Mouse (Mus musculus): Measurements from ENCODE around the gene Igfals. TPM values are rescaled to one million over a fixed set of nuclear protein-coding genes. Genes with fewer than 3 reads are reported as not detected.

Igfals gene
- not detected for total RNA-seq (2021)

DNA sequence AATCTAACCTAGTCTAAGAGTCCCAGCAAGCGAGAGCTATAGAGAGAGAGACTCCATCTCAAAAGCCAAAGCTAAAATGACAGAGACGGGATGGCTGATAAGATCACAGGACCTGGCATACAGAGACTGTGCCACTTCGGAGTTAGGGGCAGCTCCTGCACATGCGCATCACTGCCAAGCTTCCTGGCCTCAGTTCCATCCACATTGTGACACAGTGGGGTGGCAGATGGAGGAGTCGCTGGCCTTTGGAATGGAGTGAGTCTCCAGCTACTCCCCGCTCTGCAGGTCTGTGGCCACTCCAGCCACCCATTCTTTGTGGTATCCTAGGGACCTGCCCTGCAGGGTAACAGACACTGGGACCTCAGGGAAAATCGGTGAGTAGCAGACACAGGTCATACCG lies at the start of gene Igfals:
Gene Igfals, plus strand, starts transcription at position 222 of the 400 bp plus-strand sequence.
- DNase-seq (ENCODE audit: low spot score in 2 of 2): no peak
- intact Hi-C loops (cut with DNase I): no loop called here

DNA sequence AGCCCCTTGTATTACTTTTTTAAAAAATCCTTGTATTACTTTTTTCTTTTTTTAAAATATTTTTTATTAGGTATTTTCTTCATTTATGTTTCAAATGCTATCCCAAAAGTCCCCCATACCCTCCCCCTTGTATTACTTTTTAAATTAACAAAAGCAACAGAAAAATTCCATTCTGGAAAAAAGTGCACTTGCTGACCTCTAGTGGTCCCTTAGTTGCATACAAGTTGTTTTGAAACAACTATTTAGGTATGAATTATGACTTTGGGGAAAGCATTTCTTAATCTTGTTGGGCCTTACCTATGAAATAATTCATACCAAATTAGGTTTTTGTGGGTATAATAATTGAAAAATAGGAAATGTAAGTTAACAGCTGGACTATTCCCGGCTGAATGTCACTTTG lies 48.3 kb upstream of the Igfals start:
- DNase-seq (ENCODE audit: low spot score in 2 of 2): no peak
- intact Hi-C loops (cut with DNase I): loop anchor here (2.0 kb wide), 1 partner anchor 71 kb away; no protein-coding TSS in a partner anchor

DNA sequence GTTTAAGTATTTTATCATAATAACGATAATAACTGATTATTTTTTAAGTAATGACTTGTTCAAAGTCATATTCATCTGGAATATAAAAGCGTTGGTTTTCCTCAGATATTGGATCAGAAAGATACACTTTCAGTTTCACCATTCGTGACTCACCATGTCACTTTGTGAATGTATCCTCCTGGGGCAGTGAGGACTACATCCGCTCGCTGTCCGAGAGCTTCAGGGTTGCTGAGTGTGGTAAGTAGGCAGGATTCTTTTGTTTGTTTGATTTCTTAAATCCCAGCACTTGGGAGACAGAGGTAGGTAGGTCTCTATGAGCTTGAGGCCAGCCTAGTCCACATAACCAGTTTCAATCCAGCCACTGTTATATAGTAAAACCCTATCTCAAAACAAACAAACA lies 47.6 kb upstream of the Igfals start:
- intact Hi-C loops (cut with DNase I): no loop called here
- no peak for DNase-seq (ENCODE audit: low spot score in 2 of 2)

DNA sequence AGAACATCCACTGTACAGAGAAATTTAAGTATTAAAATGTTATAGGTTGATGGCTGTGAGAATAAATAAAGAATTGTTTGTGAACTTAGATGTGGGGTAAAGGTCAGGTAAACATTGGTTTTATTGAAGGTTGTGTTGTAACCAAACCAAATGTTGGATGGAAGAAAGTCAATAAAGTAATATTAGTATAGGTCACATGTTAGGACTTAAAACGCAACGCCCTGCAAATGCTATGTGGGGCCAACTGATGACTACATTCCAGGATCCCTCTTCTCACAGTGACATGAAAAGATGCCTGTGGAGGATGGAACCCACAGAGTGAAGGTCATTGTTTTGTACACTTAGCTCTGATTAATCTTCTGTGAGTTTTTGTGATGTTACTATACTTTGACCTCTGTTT lies 46.3 kb upstream of the Igfals start:
- intact Hi-C loops (cut with DNase I): no loop called here
- no peak for DNase-seq (ENCODE audit: low spot score in 2 of 2)

DNA sequence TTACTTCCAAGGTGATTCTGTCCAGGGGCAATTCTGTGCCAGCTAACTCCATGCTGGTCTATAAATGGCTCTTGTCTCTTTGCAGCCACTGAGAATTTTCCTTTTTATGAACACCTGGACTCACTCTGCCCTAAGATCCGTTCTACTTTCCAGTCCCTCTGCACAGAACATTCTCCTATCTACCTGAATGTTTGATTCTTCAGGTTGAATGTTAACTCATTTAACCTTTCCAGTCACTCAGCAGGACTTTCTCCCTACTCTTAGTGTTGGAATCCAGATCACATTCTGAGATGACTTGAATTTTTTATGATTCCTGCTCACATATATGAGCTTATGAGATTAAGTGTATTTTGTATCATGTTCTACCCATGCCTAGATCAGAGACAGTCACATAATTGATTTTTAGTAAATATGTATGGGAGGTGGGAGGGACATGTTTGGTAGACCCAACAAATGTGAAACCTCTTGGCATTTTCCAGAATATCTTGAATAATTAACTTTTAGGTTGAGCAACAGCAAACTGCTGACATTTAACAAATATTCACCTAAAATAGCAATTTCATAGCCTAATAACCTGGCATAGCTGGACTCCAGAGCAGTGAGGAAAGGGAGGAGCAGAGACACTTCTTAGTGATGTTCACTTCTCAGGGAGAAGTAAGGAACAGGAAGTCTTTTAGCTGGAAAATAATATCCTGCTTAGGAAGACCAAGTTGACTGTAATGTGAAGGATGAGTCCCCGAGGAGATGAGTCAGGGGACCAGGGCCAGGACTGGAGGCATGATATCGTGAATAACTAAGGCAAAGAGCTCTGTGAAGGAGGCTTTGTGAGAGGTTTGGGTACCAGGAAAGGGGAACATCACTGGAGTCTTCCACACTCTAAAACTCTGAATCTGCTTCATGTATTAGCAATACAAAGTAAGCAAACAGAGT lies 44.2 kb upstream of the Igfals start:
- no peak for DNase-seq (ENCODE audit: low spot score in 2 of 2)
- intact Hi-C loops (cut with DNase I): no loop called here

- intact Hi-C loops (cut with DNase I): no loop called here
- no peak for DNase-seq (ENCODE audit: low spot score in 2 of 2)
Measured at GRCm38 (mm10) chr17:24839842-24840241, 26.0 kb upstream of the Igfals start, which contains the start of gene Hagh. Gene Hagh (plus strand): TSS chr17:24840143.

- DNase-seq (ENCODE audit: low spot score in 2 of 2): no peak
- intact Hi-C loops (cut with DNase I): no loop called here
Measured at GRCm38 (mm10) chr17:24840341-24840740, 25.5 kb upstream of the Igfals start.

- DNase-seq (ENCODE audit: low spot score in 2 of 2): no peak
- intact Hi-C loops (cut with DNase I): no loop called here
Measured at GRCm38 (mm10) chr17:24841133-24841532, 24.7 kb upstream of the Igfals start.

DNA sequence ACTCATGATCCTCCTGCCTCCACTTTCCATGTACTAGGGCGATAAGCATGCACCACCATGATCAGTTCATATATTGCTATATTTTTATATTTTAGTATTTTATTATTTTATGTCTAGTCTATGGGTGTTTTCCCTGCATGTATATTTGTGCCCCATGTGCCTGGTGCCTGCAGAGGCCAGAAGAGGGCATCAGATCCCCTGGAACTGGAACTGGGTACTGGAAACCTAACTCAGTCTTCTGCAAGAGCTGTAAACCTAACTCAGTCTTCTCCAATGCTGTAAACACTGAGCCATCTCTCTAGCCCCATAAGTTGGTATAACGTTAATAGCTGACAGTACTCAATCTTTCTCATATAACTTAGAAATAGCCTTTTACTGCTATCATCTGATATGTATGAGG lies 23.2 kb upstream of the Igfals start:
- intact Hi-C loops (cut with DNase I): no loop called here
- no peak for DNase-seq (ENCODE audit: low spot score in 2 of 2)

GRCm38 (mm10) chr17:24844525-24844924 lies 21.3 kb upstream of the Igfals start:
- intact Hi-C loops (cut with DNase I): no loop called here
- DNase-seq (ENCODE audit: low spot score in 2 of 2): no peak

GRCm38 (mm10) chr17:24847386-24847785 lies 18.4 kb upstream of the Igfals start:
- intact Hi-C loops (cut with DNase I): no loop called here
- DNase-seq (ENCODE audit: low spot score in 2 of 2): no peak

- intact Hi-C loops (cut with DNase I): no loop called here
- DNase-seq (ENCODE audit: low spot score in 2 of 2): no peak
Measured at GRCm38 (mm10) chr17:24848600-24849031, 17.2 kb upstream of the Igfals start.

DNA sequence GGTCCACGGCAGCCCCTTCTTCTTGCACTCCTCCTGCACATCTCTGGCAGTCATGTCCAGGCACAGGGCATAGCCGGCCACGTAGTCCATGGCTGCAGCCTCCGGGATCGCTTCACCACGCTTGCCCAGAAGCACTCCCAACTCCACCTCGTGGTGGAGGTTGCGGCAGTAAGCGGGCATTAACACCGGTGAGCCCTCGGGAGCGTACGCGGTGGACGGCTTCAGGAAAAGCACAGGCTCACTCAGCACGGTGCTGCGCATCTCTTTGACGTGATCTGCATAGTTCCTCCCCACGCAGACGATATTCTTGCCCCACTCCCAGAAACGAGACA lies 16.1 kb upstream of the Igfals start:
- intact Hi-C loops (cut with DNase I): loop anchor here (2.0 kb wide), 1 partner anchor 37 kb away; the partner anchor contains the start of genes Nubp2 and Spsb3
- no peak for DNase-seq (ENCODE audit: low spot score in 2 of 2)

- peak; percentile 97 to 98 for DNase-seq (ENCODE audit: low spot score in 2 of 2)
- intact Hi-C loops (cut with DNase I): loop anchor here (2.0 kb wide), 1 partner anchor 37 kb away; the partner anchor contains the start of genes Nubp2 and Spsb3
Measured at GRCm38 (mm10) chr17:24850065-24850772, 15.6 kb upstream of the Igfals start, which contains the start of gene Fahd1. Gene Fahd1 (minus strand): TSS chr17:24850364.

- no peak for DNase-seq (ENCODE audit: low spot score in 2 of 2)
- intact Hi-C loops (cut with DNase I): loop anchor here (2.0 kb wide), 1 partner anchor 36 kb away; the partner anchor contains the start of genes Nubp2 and Spsb3
Measured at GRCm38 (mm10) chr17:24850773-24851127, 15.0 kb upstream of the Igfals start.

DNA sequence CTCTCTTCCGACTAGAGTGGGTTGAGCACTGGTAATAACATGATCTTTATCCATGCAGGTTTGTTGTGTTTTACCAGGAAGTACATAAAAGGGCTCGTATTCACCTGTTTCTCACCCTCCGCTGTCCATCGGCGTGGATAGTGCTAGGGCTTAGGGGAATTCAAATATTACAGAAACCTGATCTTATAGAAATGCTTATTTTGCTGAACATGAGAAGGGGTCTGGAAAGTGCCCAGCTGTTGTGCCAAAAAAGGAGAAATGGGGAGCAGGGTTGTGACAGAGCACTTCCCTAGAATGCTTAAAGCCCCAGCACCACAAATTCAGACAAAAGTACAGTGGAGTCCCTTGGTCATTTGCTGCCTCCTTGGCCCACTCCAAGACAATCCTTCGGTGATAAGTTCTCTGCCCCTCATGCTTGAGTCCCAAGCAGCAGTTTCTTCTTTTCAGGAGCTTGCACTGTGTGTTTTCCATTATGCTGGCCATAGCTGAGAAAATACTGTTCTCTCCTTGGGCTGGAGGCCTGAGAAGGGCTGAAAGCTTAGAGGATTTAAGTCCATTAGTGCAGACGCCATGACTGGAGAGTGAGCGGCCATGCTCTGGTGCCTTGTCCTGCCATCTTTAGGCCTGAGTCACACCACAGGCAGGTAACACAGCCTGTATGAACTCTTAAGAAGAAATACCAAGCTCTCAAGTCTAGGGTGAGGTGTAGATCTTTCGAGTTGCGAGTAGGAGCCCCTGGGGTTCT lies 14.2 kb upstream of the Igfals start:
- intact Hi-C loops (cut with DNase I): loop anchor here (2.0 kb wide), 1 partner anchor 35 kb away; the partner anchor contains the start of genes Nubp2 and Spsb3
- no peak for DNase-seq (ENCODE audit: low spot score in 2 of 2)

GRCm38 (mm10) chr17:24855838-24856464 lies 9.8 kb upstream of the Igfals start:
- intact Hi-C loops (cut with DNase I): no loop called here
- DNase-seq (ENCODE audit: low spot score in 2 of 2): no peak

- intact Hi-C loops (cut with DNase I): no loop called here
- no peak for DNase-seq (ENCODE audit: low spot score in 2 of 2)
Measured at GRCm38 (mm10) chr17:24856589-24856988, 9.2 kb upstream of the Igfals start.

DNA sequence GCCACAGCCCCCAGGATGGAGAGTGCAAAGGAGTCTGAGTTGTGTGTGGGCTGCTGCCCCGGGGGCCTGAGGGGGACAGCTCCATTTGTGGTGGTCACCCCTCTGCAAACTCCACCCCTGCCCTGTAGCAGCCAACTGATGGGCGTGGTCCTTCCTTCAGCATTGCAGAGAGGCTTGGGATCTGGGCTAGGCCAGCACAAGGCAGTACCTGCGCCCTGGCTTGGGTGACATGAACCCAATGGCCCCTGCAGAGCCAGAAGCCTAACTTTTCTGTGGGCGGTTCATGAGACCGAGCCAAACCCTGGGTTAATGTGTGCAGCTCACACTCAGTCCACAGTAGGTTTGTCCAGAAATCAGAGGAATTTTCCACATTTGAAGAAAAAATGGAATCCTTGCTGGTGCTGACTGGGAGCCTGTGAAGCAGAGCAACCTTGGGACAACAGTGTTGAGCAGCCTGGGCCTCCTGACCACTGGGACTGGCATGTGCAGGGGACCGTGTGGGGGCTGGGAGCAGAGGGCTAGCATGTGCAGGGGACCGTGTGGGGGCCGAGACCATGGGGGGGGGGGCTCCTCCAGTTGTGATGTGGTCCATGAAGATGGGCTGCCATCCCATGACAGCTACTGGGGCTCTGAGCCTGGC lies 7.8 kb upstream of the Igfals start:
- no peak for DNase-seq (ENCODE audit: low spot score in 2 of 2)
- intact Hi-C loops (cut with DNase I): no loop called here
